Mouse (Mus musculus): ENCODE data around the gene Sez6l2.

GRCm38 (mm10) chr7:126941801-126942200, 8.6 kb upstream of the Sez6l2 start:
- TF ChIP-seq CTCF (IDR thresholded peaks at IDR 0.05; ENCODE audit: low read depth, low read length) (no peak), GATA1 (IDR thresholded peaks at IDR 0.05; ENCODE audit: borderline replicate concordance, low read length) (no peak), TAL1 (conservative IDR thresholded peaks at IDR 0.05; ENCODE audit: low read depth, low read length) (no peak), GATA2 (IDR thresholded peaks at IDR 0.05; ENCODE audit: borderline replicate concordance, low read depth, low read length) (no peak)

Data from G1E (cell line).